Mouse (Mus musculus): ENCODE results near the gene Olfr279.

Gene Olfr279

GRCm38 (mm10) chr15:98492102-98492501, at the start of gene Olfr279:
TSS of gene Olfr279 (plus strand) at chr15:98492402.
- no peak for DNase-seq

GRCm38 (mm10) chr15:98444561-98444960, 47.6 kb upstream of the Olfr279 start:
- no peak for DNase-seq

- DNase-seq, result peak; percentile 77
Observed at GRCm38 (mm10) chr15:98448521-98448920, 43.7 kb upstream of the Olfr279 start.

GRCm38 (mm10) chr15:98452288-98452687, 39.9 kb upstream of the Olfr279 start, which contains the start of gene Olfr281:
TSS of gene Olfr281 (plus strand) at chr15:98452588.
- DNase-seq, result no peak

GRCm38 (mm10) chr15:98469596-98469995, 22.6 kb upstream of the Olfr279 start, which contains the start of gene OR5BS1P:
TSS of gene OR5BS1P (plus strand) at chr15:98469896.
- no peak for DNase-seq

- DNase-seq, result no peak
Observed at GRCm38 (mm10) chr15:98471539-98471938, 20.7 kb upstream of the Olfr279 start.

GRCm38 (mm10) chr15:98474958-98475357, 17.2 kb upstream of the Olfr279 start:
- DNase-seq, result no peak

- no peak for DNase-seq
Observed at GRCm38 (mm10) chr15:98475382-98475781, 16.8 kb upstream of the Olfr279 start.

- DNase-seq, result no peak
Observed at GRCm38 (mm10) chr15:98476281-98476680, 15.9 kb upstream of the Olfr279 start.

- DNase-seq, result no peak
Observed at GRCm38 (mm10) chr15:98479568-98480102, 12.6 kb upstream of the Olfr279 start.

- DNase-seq, result no peak
Observed at GRCm38 (mm10) chr15:98482701-98483100, 9.5 kb upstream of the Olfr279 start, which contains the start of gene Lalba. TSS of gene Lalba (minus strand) at chr15:98482721.

GRCm38 (mm10) chr15:98483907-98484886, 8.0 kb upstream of the Olfr279 start:
- peak; percentile 21 for DNase-seq

- no peak for DNase-seq
Observed at GRCm38 (mm10) chr15:98486433-98487021, 5.7 kb upstream of the Olfr279 start.

GRCm38 (mm10) chr15:98491332-98491731, 870 bp upstream of the Olfr279 start:
- no peak for DNase-seq

GRCm38 (mm10) chr15:98497631-98498030, 5.4 kb downstream of the Olfr279 start:
- no peak for DNase-seq

GRCm38 (mm10) chr15:98503317-98503716, 11.1 kb downstream of the Olfr279 start:
- DNase-seq, result no peak

- DNase-seq, result peak; percentile 28
Observed at GRCm38 (mm10) chr15:98504514-98504913, 12.3 kb downstream of the Olfr279 start.

- DNase-seq, result no peak
Observed at GRCm38 (mm10) chr15:98506253-98506957, 14.2 kb downstream of the Olfr279 start.

GRCm38 (mm10) chr15:98507321-98507720, 15.1 kb downstream of the Olfr279 start:
- no peak for DNase-seq

GRCm38 (mm10) chr15:98509387-98509786, 17.2 kb downstream of the Olfr279 start:
- DNase-seq, result no peak

GRCm38 (mm10) chr15:98510438-98511385, 18.5 kb downstream of the Olfr279 start:
- no peak for DNase-seq
